Mouse (Mus musculus) ES-Bruce4 (cell line): ENCODE results near the gene Flot1.

Experiments
- CTCF ChIP-seq: IDR thresholded peaks from one replicate; pipeline ENCODE4 v1.8.1; 2011; ENCODE audit warnings: low read depth, low read length
- POLR2A ChIP-seq: IDR thresholded peaks from one replicate; pipeline ENCODE4 v1.8.1; 2011; ENCODE audit warnings: low read length; ENCODE audit not compliant: insufficient read depth

- TF ChIP-seq CTCF (no peak), POLR2A (no peak)
Measured at GRCm38 (mm10) chr17:35783944-35784343, 39.1 kb upstream of the Flot1 start.
